In the genomic region with DNA sequence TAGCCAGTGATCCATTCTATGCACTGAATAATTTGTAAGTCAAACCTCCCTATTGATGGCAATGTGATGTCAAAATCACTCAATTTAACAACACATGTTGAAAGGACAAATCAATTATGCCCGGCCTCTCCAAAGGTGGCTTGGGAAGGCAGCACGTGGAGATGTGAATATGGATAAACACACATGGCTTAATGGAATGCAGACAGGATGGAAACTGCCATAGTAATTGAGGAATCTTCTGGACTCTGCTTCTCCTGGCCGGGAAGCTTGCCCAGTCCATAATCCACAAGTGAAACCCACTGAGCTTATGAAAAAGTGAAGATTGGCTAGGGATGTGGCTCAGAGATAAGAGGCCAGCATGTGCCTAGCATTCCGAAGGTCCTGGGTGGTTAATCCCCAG, we compare ENCODE assay signal across 19 mouse cellular contexts.
DNase-seq lines count a peak whose midpoint lies in the region; ATAC-seq and TF ChIP-seq lines count a peak whose summit lies in the region.
"Had no signal": no experiment of that assay in that cellular context is flagged by ENCODE, and none has a peak within 500 bp of the region (broad histone marks: within the 10 kb centered on the region; RNA-seq: fewer than 3 reads in every experiment).

No protein-coding gene starts in this region.

- no peaks in the 10 kb centered on the region for H3K36me3 ChIP-seq in intestine, embryonic 14.5 days (ENCODE audit: control insufficient read depth, insufficient read depth, low read length)
- no peaks in the 10 kb centered on the region for H3K36me3 ChIP-seq in intestine, embryonic 15.5 days
- H3K36me3 ChIP-seq in embryonic facial prominence, embryonic 13.5 days = no peaks in the 10 kb centered on the region
- H3K36me3 ChIP-seq in limb, embryonic 14.5 days (ENCODE audit: control insufficient read depth, insufficient read depth, low read length) = no peaks in the 10 kb centered on the region
- H3K36me3 ChIP-seq in kidney, embryonic 16.5 days (ENCODE audit: insufficient read depth, low read length) = no peaks in the 10 kb centered on the region
- H3K36me3 ChIP-seq: forebrain, embryonic 10.5 days; heart, embryonic 15.5 days; hindbrain, embryonic 10.5 days had no signal

- no peaks in the 10 kb centered on the region for H3K27me3 ChIP-seq in intestine, embryonic 14.5 days (replicated peaks; ENCODE audit: control insufficient read depth, insufficient read depth, low read length)
- no peaks in the 10 kb centered on the region for H3K27me3 ChIP-seq in intestine, embryonic 15.5 days (replicated peaks)
- no peaks in the 10 kb centered on the region; the same call in 1 of the 2 replicates for H3K27me3 ChIP-seq in embryonic facial prominence, embryonic 13.5 days
- no peaks in the 10 kb centered on the region for H3K27me3 ChIP-seq in limb, embryonic 14.5 days (ENCODE audit: control insufficient read depth, insufficient read depth, low read length)
- no peaks in the 10 kb centered on the region for H3K27me3 ChIP-seq in kidney, embryonic 16.5 days (ENCODE audit: insufficient read depth, low read length)
- H3K27me3 ChIP-seq: heart, embryonic 15.5 days had no signal

- no peak for DNase-seq in intestine, embryonic 14.5 days (ENCODE audit: low spot score)
- DNase-seq in Muller cell, postnatal 12 days (ENCODE audit: inconsistent ontology term) = peak; percentile 49
- DNase-seq in limb, embryonic 14.5 days (ENCODE audit: low spot score) = peak; percentile 34
- no peak for DNase-seq in ovary, postnatal 36 days (ENCODE audit: low spot score)
- DNase-seq in lung, postnatal 4 days = no peak
- DNase-seq: adrenal gland, postnatal 10 days; cerebellum, adult 18-20 months; gastrocnemius, adult 2 months; gastrocnemius, postnatal 25 days had no signal

- TF ChIP-seq POLR2A in limb, embryonic 14.5 days (IDR thresholded peaks at IDR 0.05; ENCODE audit: borderline replicate concordance, extremely low read depth, insufficient read depth, insufficient read length) = no peak

- no peak for ATAC-seq in intestine, embryonic 14.5 days (replicated peaks; ENCODE audit: low FRiP score, low TSS enrichment, low read depth)
- ATAC-seq in intestine, embryonic 15.5 days = no peak
- no peak for ATAC-seq in embryonic facial prominence, embryonic 13.5 days (ENCODE audit: insufficient number of reproducible peaks, insufficient read depth, low FRiP score, low TSS enrichment, low read depth)
- ATAC-seq in limb, embryonic 14.5 days (ENCODE audit: low FRiP score, low read depth) = no peak
- ATAC-seq in kidney, embryonic 16.5 days (ENCODE audit: low FRiP score, low TSS enrichment) = no peak
- ATAC-seq: forebrain, embryonic 14.5 days; intestine, postnatal 0 days had no signal

- no peaks in the 10 kb centered on the region for H3K9me3 ChIP-seq in intestine, embryonic 14.5 days (ENCODE audit: control insufficient read depth, low read length)
- no peaks in the 10 kb centered on the region for H3K9me3 ChIP-seq in intestine, embryonic 15.5 days
- no peaks in the 10 kb centered on the region for H3K9me3 ChIP-seq in embryonic facial prominence, embryonic 13.5 days
- no peaks in the 10 kb centered on the region for H3K9me3 ChIP-seq in limb, embryonic 14.5 days (ENCODE audit: control insufficient read depth, low read length)
- H3K9me3 ChIP-seq in kidney, embryonic 16.5 days (ENCODE audit: low read length) = no peaks in the 10 kb centered on the region
- H3K9me3 ChIP-seq: heart, embryonic 15.5 days; hindbrain, embryonic 10.5 days had no signal

- no peak overlapping the region for H3K9ac ChIP-seq in intestine, embryonic 14.5 days (ENCODE audit: low read length)
- no peak overlapping the region for H3K9ac ChIP-seq in intestine, embryonic 15.5 days
- no peak overlapping the region for H3K9ac ChIP-seq in embryonic facial prominence, embryonic 13.5 days
- no peak overlapping the region for H3K9ac ChIP-seq in limb, embryonic 14.5 days (ENCODE audit: low read depth, low read length, severe bottlenecking)
- H3K9ac ChIP-seq in kidney, embryonic 16.5 days (replicated peaks; ENCODE audit: low read length) = no peak overlapping the region
- H3K9ac ChIP-seq: heart, embryonic 15.5 days; hindbrain, embryonic 14.5 days had no signal

- 0 out of 2 replicates have a peak, but pooled peaks cover 3% of the 10 kb centered on the region for H3K4me1 ChIP-seq in intestine, embryonic 14.5 days (replicated peaks; ENCODE audit: control insufficient read depth, insufficient read depth, low read length)
- no peaks in the 10 kb centered on the region for H3K4me1 ChIP-seq in intestine, embryonic 15.5 days (replicated peaks)
- peaks cover 44% of the 10 kb centered on the region for H3K4me1 ChIP-seq in embryonic facial prominence, embryonic 13.5 days
- peaks cover 27% of the 10 kb centered on the region for H3K4me1 ChIP-seq in limb, embryonic 14.5 days (ENCODE audit: control insufficient read depth, insufficient read depth, low read length)
- H3K4me1 ChIP-seq in kidney, embryonic 16.5 days (ENCODE audit: insufficient read depth, low read length) = peaks cover 7% of the 10 kb centered on the region; the same call in 1 of the 2 replicates

- no peak overlapping the region for H3K4me3 ChIP-seq in intestine, embryonic 14.5 days (ENCODE audit: low read depth, low read length)
- H3K4me3 ChIP-seq in intestine, embryonic 15.5 days (replicated peaks) = no peak overlapping the region
- H3K4me3 ChIP-seq in embryonic facial prominence, embryonic 13.5 days = no peak overlapping the region
- H3K4me3 ChIP-seq in limb, embryonic 14.5 days (replicated peaks; ENCODE audit: low read length) = no peak overlapping the region
- H3K4me3 ChIP-seq in kidney, embryonic 16.5 days (ENCODE audit: low read length) = no peak overlapping the region
- H3K4me3 ChIP-seq: erythroblast, embryonic 14.5 days; forebrain, embryonic 10.5 days; gastrocnemius, adult 2 months; heart, embryonic 15.5 days; hindbrain, embryonic 10.5 days had no signal

- WGBS in intestine, embryonic 14.5 days = 32% methylated on average over 4 of the region's 4 CpGs
- 35% methylated on average over 4 of the region's 4 CpGs for WGBS in intestine, embryonic 15.5 days
- 21% methylated on average over 4 of the region's 4 CpGs for WGBS in embryonic facial prominence, embryonic 13.5 days
- 23% methylated on average over 4 of the region's 4 CpGs for WGBS in limb, embryonic 14.5 days
- 57% methylated on average over 4 of the region's 4 CpGs for WGBS in kidney, embryonic 16.5 days

- H3K27ac ChIP-seq in intestine, embryonic 14.5 days (ENCODE audit: low read depth) = 0 out of 2 replicates have a peak overlapping the region, but pooled peaks have one; percentile 3
- H3K27ac ChIP-seq in intestine, embryonic 15.5 days = no peak overlapping the region
- H3K27ac ChIP-seq in embryonic facial prominence, embryonic 13.5 days = peak overlapping the region; percentile 22; the same call in 1 of the 2 replicates
- no peak overlapping the region for H3K27ac ChIP-seq in limb, embryonic 14.5 days (replicated peaks; ENCODE audit: low read depth, low read length)
- H3K27ac ChIP-seq in kidney, embryonic 16.5 days (ENCODE audit: low read length) = no peak overlapping the region
- H3K27ac ChIP-seq: forebrain, embryonic 10.5 days; gastrocnemius, adult 2 months; heart, embryonic 15.5 days; hindbrain, embryonic 10.5 days; hindbrain, embryonic 14.5 days had no signal

- H3K4me2 ChIP-seq in intestine, embryonic 14.5 days (ENCODE audit: low read length) = no peak overlapping the region
- H3K4me2 ChIP-seq in intestine, embryonic 15.5 days (replicated peaks) = no peak overlapping the region
- no peak overlapping the region for H3K4me2 ChIP-seq in embryonic facial prominence, embryonic 13.5 days
- H3K4me2 ChIP-seq in limb, embryonic 14.5 days (replicated peaks; ENCODE audit: low read depth, low read length, severe bottlenecking) = no peak overlapping the region
- H3K4me2 ChIP-seq in kidney, embryonic 16.5 days (replicated peaks; ENCODE audit: low read depth, low read length) = no peak overlapping the region
- H3K4me2 ChIP-seq: heart, embryonic 15.5 days; hindbrain, embryonic 14.5 days had no signal

Comparison
In these comparisons a context has a peak if more than half of its experiments do, and no peak if none do; other contexts are left out.
1. H3K27ac ChIP-seq: peak in intestine, embryonic 14.5 days (single experiment) and embryonic facial prominence, embryonic 13.5 days (single experiment); none in intestine, embryonic 15.5 days (single experiment), limb, embryonic 14.5 days (single experiment) and kidney, embryonic 16.5 days (single experiment).
2. DNase-seq: peak in Muller cell, postnatal 12 days (single experiment) and limb, embryonic 14.5 days (single experiment); none in intestine, embryonic 14.5 days (single experiment), ovary, postnatal 36 days (single experiment) and lung, postnatal 4 days (0 of 2).